Mouse (Mus musculus) liver, embryonic 14.5 days (tissue): ENCODE measurements at regions not wholly inside any gene's neighbourhood (a gene's known extent, or its start where the extent isn't known, plus 50 kb on each side); places are given as distances from the start of the nearest gene placed in this dataset.

ENCODE experiments used
- CTCF ChIP-seq: IDR thresholded peaks from 2 replicates; pipeline ENCODE4 v1.5.1; 2016; ENCODE audit warnings: antibody characterized with exemption, low read depth, control low read depth
- EP300 ChIP-seq: IDR thresholded peaks from 2 replicates; pipeline ENCODE4 v1.6.1; 2016; ENCODE audit warnings: antibody characterized with exemption, low read depth

GRCm38 (mm10) chr10:108075144-108075543 is 86.8 kb upstream of the Ppp1r12a start:
- no peak for TF ChIP-seq CTCF
- TF ChIP-seq EP300 = no peak
